Comparison of ENCODE assay signal across 24 mouse cellular contexts in the genomic region with DNA sequence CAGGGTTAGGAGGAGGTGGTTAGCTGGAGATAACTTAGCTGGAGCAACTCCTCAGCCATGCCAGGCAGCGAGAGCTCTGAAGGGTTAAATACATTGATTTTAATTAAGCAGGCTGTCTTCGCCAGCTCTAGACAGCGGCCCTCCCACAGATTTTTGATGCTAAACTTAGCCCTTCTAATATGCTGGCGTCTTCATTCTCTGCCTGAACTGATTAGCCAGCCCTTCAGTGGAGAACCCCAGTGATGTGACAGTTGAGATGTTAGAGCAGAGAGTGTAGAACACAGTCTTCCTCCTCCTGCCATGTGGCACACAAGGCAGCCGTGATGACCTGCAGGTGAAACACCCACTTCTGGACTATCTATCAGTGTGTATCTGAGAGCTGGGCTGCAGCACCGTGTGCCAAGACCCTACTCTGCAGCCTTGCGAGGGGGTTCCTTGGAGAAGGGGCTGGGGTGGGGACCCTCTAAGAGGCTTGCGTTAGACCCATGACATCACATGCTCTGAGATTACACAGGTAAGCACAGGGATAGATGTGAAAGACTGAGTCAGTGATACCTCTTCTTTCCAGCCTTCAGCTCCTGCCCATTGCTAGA. TPM values are rescaled to one million over a fixed set of nuclear protein-coding genes. Genes with fewer than 3 reads are reported as not detected.
A peak's percentile ranks its signal among the peaks of the same experiment; 100 is the strongest.
DNase-seq lines count a peak whose midpoint lies in the region; ATAC-seq lines count a peak whose summit lies in the region.
"Had no signal": no experiment of that assay in that cellular context is flagged by ENCODE, and none has a peak within 500 bp of the region (broad histone marks: within the 10 kb centered on the region; RNA-seq: fewer than 3 reads in every experiment).

No protein-coding gene starts in this region.

- peak; percentile 56; the same call in 1 of the 2 replicates for ATAC-seq in cerebellum, adult (ENCODE audit: insufficient number of reproducible peaks, low FRiP score, low TSS enrichment)
- ATAC-seq in heart, embryonic 12.5 days (ENCODE audit: insufficient number of reproducible peaks, low FRiP score), result 0 out of 2 replicates have a peak, but pooled peaks have one; percentile 9
- ATAC-seq in intestine, embryonic 14.5 days (replicated peaks; ENCODE audit: low FRiP score, low TSS enrichment, low read depth), result 0 out of 2 replicates have a peak, but pooled peaks have one; percentile 15
- no peak for ATAC-seq in intestine, embryonic 16.5 days
- ATAC-seq: CD4-positive, CD25-positive, alpha-beta regulatory T cell, adult 4 months; lung, postnatal 0 days had no signal

- peaks cover 19% of the 10 kb centered on the region for H3K4me1 ChIP-seq in heart, embryonic 12.5 days (replicated peaks)
- H3K4me1 ChIP-seq in intestine, embryonic 14.5 days (replicated peaks; ENCODE audit: control insufficient read depth, insufficient read depth, low read length), result peaks cover under 1% of the 10 kb centered on the region; the same call in 1 of the 2 replicates
- no peaks in the 10 kb centered on the region for H3K4me1 ChIP-seq in intestine, embryonic 16.5 days (ENCODE audit: control insufficient read depth, insufficient read depth, low read length)
- H3K4me1 ChIP-seq: liver, embryonic 13.5 days; stomach, embryonic 15.5 days had no signal

- H3K9me3 ChIP-seq in heart, embryonic 12.5 days (replicated peaks), result no peaks in the 10 kb centered on the region
- no peaks in the 10 kb centered on the region for H3K9me3 ChIP-seq in intestine, embryonic 14.5 days (ENCODE audit: control insufficient read depth, low read length)
- no peaks in the 10 kb centered on the region for H3K9me3 ChIP-seq in intestine, embryonic 16.5 days (ENCODE audit: control insufficient read depth, low read length)
- H3K9me3 ChIP-seq: G1E; liver, embryonic 13.5 days; stomach, embryonic 15.5 days had no signal

- 41% methylated on average over 8 of the region's 8 CpGs for WGBS in heart, embryonic 12.5 days
- 65% methylated on average over 8 of the region's 8 CpGs for WGBS in intestine, embryonic 14.5 days
- 76% methylated on average over 8 of the region's 8 CpGs for WGBS in intestine, embryonic 16.5 days

- H3K4me2 ChIP-seq in heart, embryonic 12.5 days, result no peak overlapping the region
- no peak overlapping the region for H3K4me2 ChIP-seq in intestine, embryonic 14.5 days (ENCODE audit: low read length)
- no peak overlapping the region for H3K4me2 ChIP-seq in intestine, embryonic 16.5 days (ENCODE audit: low read depth, low read length)
- H3K4me2 ChIP-seq: embryonic facial prominence, embryonic 13.5 days; limb, embryonic 12.5 days; liver, embryonic 13.5 days; neural tube, embryonic 12.5 days; stomach, embryonic 15.5 days had no signal

- no peak overlapping the region for H3K9ac ChIP-seq in heart, embryonic 12.5 days
- no peak overlapping the region for H3K9ac ChIP-seq in intestine, embryonic 14.5 days (ENCODE audit: low read length)
- H3K9ac ChIP-seq in intestine, embryonic 16.5 days (ENCODE audit: low read depth, low read length), result no peak overlapping the region
- H3K9ac ChIP-seq: embryonic facial prominence, embryonic 13.5 days; limb, embryonic 12.5 days; liver, embryonic 13.5 days; neural tube, embryonic 12.5 days; stomach, embryonic 15.5 days had no signal

- no peaks in the 10 kb centered on the region for H3K36me3 ChIP-seq in heart, embryonic 12.5 days
- H3K36me3 ChIP-seq in intestine, embryonic 14.5 days (ENCODE audit: control insufficient read depth, insufficient read depth, low read length), result no peaks in the 10 kb centered on the region
- H3K36me3 ChIP-seq in intestine, embryonic 16.5 days (ENCODE audit: control insufficient read depth, insufficient read depth, low read length), result no peaks in the 10 kb centered on the region
- H3K36me3 ChIP-seq: embryonic facial prominence, embryonic 13.5 days; G1E; limb, embryonic 12.5 days; liver, embryonic 13.5 days; stomach, embryonic 15.5 days had no signal

- H3K27ac ChIP-seq in heart, embryonic 12.5 days (ENCODE audit: poor library complexity, severe bottlenecking), result no peak overlapping the region
- no peak overlapping the region for H3K27ac ChIP-seq in intestine, embryonic 14.5 days (ENCODE audit: low read depth)
- H3K27ac ChIP-seq in intestine, embryonic 16.5 days (ENCODE audit: low read length), result no peak overlapping the region
- H3K27ac ChIP-seq: embryonic facial prominence, embryonic 13.5 days; gastrocnemius, adult 2 months; limb, embryonic 12.5 days; liver, embryonic 13.5 days; neural tube, embryonic 12.5 days; stomach, embryonic 15.5 days had no signal

- no peak for DNase-seq in cerebellum, adult 9-10 months
- no peak for DNase-seq in heart, postnatal 4 days
- DNase-seq in intestine, embryonic 14.5 days (ENCODE audit: low spot score), result no peak
- DNase-seq in brain, adult 2 months (ENCODE audit: low read depth, low spot score), result peak; percentile 62
- DNase-seq in thymus, postnatal 0 days (ENCODE audit: low spot score), result no peak
- DNase-seq: adrenal gland, postnatal 36 days; cerebellum, adult 9-11 months; gastrocnemius, adult 2 months; kidney, adult 18-20 months; kidney, postnatal 14 days; liver, embryonic 13.5 days; right cerebral cortex, postnatal 14 days; thymus, postnatal 36 days had no signal

- no peak overlapping the region for H3K4me3 ChIP-seq in heart, embryonic 12.5 days
- H3K4me3 ChIP-seq in intestine, embryonic 14.5 days (ENCODE audit: low read depth, low read length), result no peak overlapping the region
- no peak overlapping the region for H3K4me3 ChIP-seq in intestine, embryonic 16.5 days (ENCODE audit: low read length)
- H3K4me3 ChIP-seq: embryonic facial prominence, embryonic 13.5 days; gastrocnemius, adult 2 months; limb, embryonic 12.5 days; liver, embryonic 13.5 days; neural tube, embryonic 12.5 days; stomach, embryonic 15.5 days had no signal

- no peaks in the 10 kb centered on the region for H3K27me3 ChIP-seq in heart, embryonic 12.5 days (replicated peaks)
- H3K27me3 ChIP-seq in intestine, embryonic 14.5 days (replicated peaks; ENCODE audit: control insufficient read depth, insufficient read depth, low read length), result no peaks in the 10 kb centered on the region
- H3K27me3 ChIP-seq in intestine, embryonic 16.5 days (replicated peaks; ENCODE audit: control insufficient read depth, insufficient read depth, low read length), result no peaks in the 10 kb centered on the region
- H3K27me3 ChIP-seq: embryonic facial prominence, embryonic 13.5 days; limb, embryonic 12.5 days; liver, embryonic 13.5 days; neural tube, embryonic 12.5 days; stomach, embryonic 15.5 days had no signal

RNA-seq across cellular contexts. Expression of gene Tmem178, which starts 47.2 kb away (rescaled TPM):
- polyA plus RNA-seq in heart, embryonic 12.5 days (2016; fragmentation: Nextera tagmentation; extraction: Ambion mirVana), result 8.5 and 8.7 TPM in 2 replicates
- 1 to 10 TPM; 3.2 TPM for total RNA-seq in heart, postnatal 4 days (2021)
- polyA plus RNA-seq in intestine, embryonic 14.5 days (2014; fragmentation: Nextera tagmentation; extraction: Ambion mirVana), result 3.9 and 4.1 TPM in 2 replicates
- 1.4 and 1.6 TPM in 2 replicates for polyA plus RNA-seq in intestine, embryonic 16.5 days (2015; fragmentation: Nextera tagmentation; extraction: Ambion mirVana)
- 0.12 and 0.29 TPM in 2 replicates for polyA plus RNA-seq in thymus, postnatal 0 days (2015; fragmentation: Nextera tagmentation; extraction: Ambion mirVana)
- total RNA-seq: G1E; monocyte, adult 5-6 weeks had no signal
- polyA plus RNA-seq: CD4-positive, CD25-positive, alpha-beta regulatory T cell, adult 4 months; G1E had no signal
